Mouse (Mus musculus) hindbrain, postnatal 0 days (tissue): ENCODE measurements around the gene Sp4. TPM values are rescaled to one million over a fixed set of nuclear protein-coding genes. Genes with fewer than 3 reads are reported as not detected.

Experiments
- ATAC-seq: fragments of 200-750 bp; cut with Nextera tagmentation; 2 replicates; pipeline ENCODE4 v1.8.0; 2017; ENCODE audit warnings: mild to moderate bottlenecking, moderate TSS enrichment, moderate library complexity
- DNase-seq: peaks from one replicate; pipeline ENCODE4 v3.0.0-alpha.2; 2015; ENCODE audit warnings: low spot score
- H3K27ac ChIP-seq: fragments of 300-500 bp; sonication (generic); 2 replicates; pipeline ENCODE4 v1.5.1; 2014; ENCODE audit warnings: mild to moderate bottlenecking
- H3K27me3 ChIP-seq: fragments of 300-500 bp; sonication (generic); 2 replicates; pipeline ENCODE4 v1.6.1; 2014; ENCODE audit warnings: low read length, mixed read lengths; ENCODE audit not compliant: insufficient read depth
- H3K36me3 ChIP-seq: fragments of 300-500 bp; sonication (generic); 2 replicates; pipeline ENCODE4 v1.6.1; 2014; ENCODE audit warnings: low read length, mixed read lengths; ENCODE audit not compliant: insufficient read depth
- H3K4me1 ChIP-seq: fragments of 300-500 bp; sonication (generic); 2 replicates; pipeline ENCODE4 v1.6.1; 2014; ENCODE audit warnings: antibody characterized with exemption, low read length, mixed read lengths; ENCODE audit not compliant: insufficient read depth
- H3K4me2 ChIP-seq: fragments of 300-500 bp; sonication (generic); 2 replicates; pipeline ENCODE4 v1.6.1; 2014; ENCODE audit warnings: low read depth, mild to moderate bottlenecking, low read length, moderate library complexity, mixed read lengths
- H3K4me3 ChIP-seq: fragments of 300-500 bp; sonication (generic); 2 replicates; pipeline ENCODE4 v1.5.1; 2014; ENCODE audit warnings: low read length
- H3K9ac ChIP-seq: fragments of 300-500 bp; sonication (generic); replicated peaks from 2 replicates; pipeline ENCODE4 v1.6.1; 2014; ENCODE audit warnings: mild to moderate bottlenecking, low read length, moderate library complexity, mixed read lengths
- H3K9me3 ChIP-seq: fragments of 300-500 bp; sonication (generic); 2 replicates; pipeline ENCODE4 v1.6.1; 2016; ENCODE audit warnings: low read length, mixed read lengths
- CTCF ChIP-seq: IDR thresholded peaks from 2 replicates; pipeline ENCODE4 v1.5.1; 2016; ENCODE audit warnings: antibody characterized with exemption, control low read depth, low read depth
- WGBS: fragments of 180-500 bp; shearing (Covaris S2); extraction: QIAGEN DNeasy Blood & Tissue Kit; methylation state at CpG from one replicate; pipeline ENCODE4 v1.1.7; 2014; 5-methylcytosine and 5-hydroxymethylcytosine counted together
- polyA plus RNA-seq: library from polyadenylated mRNA; unstranded; fragments of >200 nt; fragmentation: Nextera tagmentation; extraction: Ambion mirVana; gene quantifications from 2 replicates; pipeline ENCODE4 v1.2.1, GENCODE M21; 2015
- total RNA-seq: library from RNA; depleted of rRNA; stranded (reverse); fragments of >200 nt; gene quantifications from 2 replicates; pipeline ENCODE4 v1.2.3, GENCODE M21; 2014

Gene Sp4
- total and polyA plus RNA-seq, 2 experiments from 2014 or later, result 15.8 to 47.0 TPM

DNA sequence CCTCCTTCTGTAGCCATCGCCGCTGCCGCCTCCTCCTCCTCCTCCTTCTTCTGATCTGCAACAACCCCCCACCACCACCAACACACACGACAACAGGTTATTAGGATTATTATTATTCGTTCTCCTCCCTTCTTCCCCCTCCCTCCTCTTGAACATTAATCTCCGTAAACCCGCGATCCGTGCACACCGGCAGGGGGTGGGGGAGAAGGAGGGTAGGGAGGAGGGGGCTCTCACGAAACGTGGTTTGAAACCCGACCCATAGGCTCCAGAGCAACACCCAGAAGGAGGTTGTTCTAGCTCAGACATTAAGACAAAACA, 527 bp downstream of the Sp4 start:
- DNase-seq (no peak), ATAC-seq (no peak)
- peak overlapping the region; percentile 70 for H3K4me2 ChIP-seq
- TF ChIP-seq CTCF, result peak; percentile 33
- H3K27ac ChIP-seq, result peak overlapping the region; percentile 97
- H3K9me3 ChIP-seq, result no peaks in the 10 kb centered on the region
- H3K4me1 ChIP-seq, result peaks cover 25% of the 10 kb centered on the region; the same call in 1 of the 2 replicates
- peak overlapping the region; percentile 85 for H3K4me3 ChIP-seq
- H3K36me3 ChIP-seq, result no peaks in the 10 kb centered on the region
- 0% methylated on average over 10 of the region's 13 CpGs for WGBS
- H3K9ac ChIP-seq, result peak overlapping the region; percentile 85
- no peaks in the 10 kb centered on the region for H3K27me3 ChIP-seq

GRCm38 (mm10) chr12:118299956-118300355, 1.3 kb downstream of the Sp4 start:
- no peaks in the 10 kb centered on the region for H3K27me3 ChIP-seq
- no peak for ATAC-seq
- 0 out of 2 replicates have a peak overlapping the region, but pooled peaks have one; percentile 23 for H3K27ac ChIP-seq
- H3K9me3 ChIP-seq, result no peaks in the 10 kb centered on the region
- WGBS, result 19% methylated on average over 6 of the region's 6 CpGs
- H3K9ac ChIP-seq, result no peak overlapping the region
- H3K4me3 ChIP-seq, result peak overlapping the region; percentile 85
- peaks cover 25% of the 10 kb centered on the region; the same call in 1 of the 2 replicates for H3K4me1 ChIP-seq
- peak; percentile 56 for DNase-seq
- peak overlapping the region; percentile 70 for H3K4me2 ChIP-seq
- no peaks in the 10 kb centered on the region for H3K36me3 ChIP-seq
- TF ChIP-seq CTCF, result no peak

GRCm38 (mm10) chr12:118299172-118299571, 2.1 kb downstream of the Sp4 start:
- Histone ChIP-seq H3K27ac (0 out of 2 replicates have a peak overlapping the region, but pooled peaks have one; percentile 23), H3K4me3 (no peak overlapping the region), H3K4me2 (peak overlapping the region; percentile 70), H3K9ac (no peak overlapping the region), H3K4me1 (peaks cover 25% of the 10 kb centered on the region; the same call in 1 of the 2 replicates), H3K27me3 (no peaks in the 10 kb centered on the region), H3K36me3 (no peaks in the 10 kb centered on the region), H3K9me3 (no peaks in the 10 kb centered on the region)
- 70% methylated on average over 9 of the region's 9 CpGs for WGBS
- DNase-seq (no peak), ATAC-seq (no peak)
- no peak for TF ChIP-seq CTCF

- H3K4me1 ChIP-seq, result peaks cover 25% of the 10 kb centered on the region; the same call in 1 of the 2 replicates
- DNase-seq (no peak), ATAC-seq (no peak)
- H3K27ac ChIP-seq, result no peak overlapping the region
- peak overlapping the region; percentile 70 for H3K4me2 ChIP-seq
- H3K36me3 ChIP-seq, result no peaks in the 10 kb centered on the region
- H3K9me3 ChIP-seq, result no peaks in the 10 kb centered on the region
- 83% methylated on average over 2 of the region's 2 CpGs for WGBS
- no peak overlapping the region for H3K9ac ChIP-seq
- no peak overlapping the region; the same call in 1 of the 2 replicates for H3K4me3 ChIP-seq
- H3K27me3 ChIP-seq, result no peaks in the 10 kb centered on the region
- TF ChIP-seq CTCF, result no peak
Measured at GRCm38 (mm10) chr12:118298516-118298915, 2.7 kb downstream of the Sp4 start.

GRCm38 (mm10) chr12:118296236-118296635, 5.0 kb downstream of the Sp4 start:
- Histone ChIP-seq H3K4me2 (peak overlapping the region; percentile 49; the same call in 1 of the 2 replicates), H3K9ac (no peak overlapping the region), H3K9me3 (no peaks in the 10 kb centered on the region), H3K27ac (no peak overlapping the region), H3K27me3 (no peaks in the 10 kb centered on the region), H3K4me3 (no peak overlapping the region), H3K36me3 (no peaks in the 10 kb centered on the region), H3K4me1 (peaks cover 25% of the 10 kb centered on the region; the same call in 1 of the 2 replicates)
- 92% methylated on average over 2 of the region's 2 CpGs for WGBS
- TF ChIP-seq CTCF, result no peak
- ATAC-seq, result no peak
- no peak for DNase-seq

- WGBS, result 91% methylated on average over 1 of the region's 1 CpGs
- no peak for ATAC-seq
- Histone ChIP-seq H3K4me3 (no peak overlapping the region), H3K36me3 (no peaks in the 10 kb centered on the region), H3K9me3 (no peaks in the 10 kb centered on the region), H3K27ac (no peak overlapping the region), H3K4me2 (peak overlapping the region; percentile 49; the same call in 1 of the 2 replicates), H3K4me1 (peaks cover 25% of the 10 kb centered on the region; the same call in 1 of the 2 replicates), H3K9ac (no peak overlapping the region), H3K27me3 (no peaks in the 10 kb centered on the region)
- no peak for TF ChIP-seq CTCF
- no peak for DNase-seq
Measured at GRCm38 (mm10) chr12:118295793-118296192, 5.4 kb downstream of the Sp4 start.

GRCm38 (mm10) chr12:118288947-118289346, 12.3 kb downstream of the Sp4 start:
- no peak for DNase-seq
- Histone ChIP-seq H3K4me3 (no peak overlapping the region), H3K4me2 (no peak overlapping the region), H3K4me1 (no peaks in the 10 kb centered on the region), H3K27ac (no peak overlapping the region), H3K9me3 (no peaks in the 10 kb centered on the region), H3K9ac (no peak overlapping the region), H3K27me3 (no peaks in the 10 kb centered on the region), H3K36me3 (no peaks in the 10 kb centered on the region)
- WGBS, result 93% methylated on average over 1 of the region's 1 CpGs
- TF ChIP-seq CTCF, result no peak
- no peak for ATAC-seq
